Mouse (Mus musculus): ENCODE measurements around the gene Edil3. TPM values are rescaled to one million over a fixed set of nuclear protein-coding genes. Genes with fewer than 3 reads are reported as not detected.

The Edil3 gene
- 4.3 TPM for polyA plus RNA-seq (2014; fragmentation: Illumina TruSeq; extraction: RNeasy Lipid Tissue Mini Kit (QIAGEN cat#74804))

DNA sequence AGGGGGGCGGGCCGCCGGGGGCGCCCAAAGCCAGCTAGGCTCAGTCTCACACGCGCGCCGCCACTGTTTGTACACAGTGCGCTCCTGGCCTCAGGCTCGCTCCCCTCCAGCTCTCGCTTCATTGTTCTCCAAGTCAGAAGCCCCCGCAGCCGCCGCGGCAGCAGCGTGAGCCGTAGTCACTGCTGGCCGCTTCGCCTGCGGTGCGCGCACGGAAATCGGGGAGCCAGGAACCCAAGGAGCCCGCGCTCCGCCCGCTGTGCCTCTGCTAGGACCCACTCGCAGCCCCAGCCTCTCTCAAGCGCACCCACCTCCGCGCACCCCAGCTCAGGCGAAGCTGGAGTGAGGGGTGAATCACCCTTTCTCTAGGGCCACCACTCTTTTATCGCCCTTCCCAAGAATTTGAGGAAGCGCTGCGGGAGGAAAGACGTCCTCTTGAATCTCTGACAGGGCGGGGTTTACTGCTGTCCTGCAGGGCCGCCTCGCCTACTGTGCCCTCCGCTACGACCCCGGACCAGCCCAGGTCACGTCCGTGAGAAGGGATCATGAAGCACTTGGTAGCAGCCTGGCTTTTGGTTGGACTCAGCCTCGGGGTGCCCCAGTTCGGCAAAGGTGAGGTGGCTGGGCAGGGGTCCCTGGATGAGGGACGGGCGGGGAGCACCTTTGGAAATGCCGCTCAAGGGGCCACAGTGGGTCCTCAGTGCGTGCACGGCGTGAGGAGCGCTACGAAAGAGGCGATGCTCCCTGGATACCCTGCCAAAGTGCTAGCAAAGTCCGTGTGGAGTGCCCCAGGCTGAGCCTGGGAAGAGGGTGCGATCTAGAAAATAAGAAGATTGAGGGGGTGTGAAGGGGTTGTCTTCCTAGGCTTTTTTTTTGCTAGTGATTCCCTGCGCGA, at the start of gene Edil3:
Edil3 (plus strand) TSS at position 33 of the 892 bp plus-strand sequence.

All from ovary, adult 10 weeks (tissue).